Mouse (Mus musculus) cerebellum, adult 2 months (tissue): ENCODE results near the gene Apba2. TPM values are rescaled to one million over a fixed set of nuclear protein-coding genes. Genes with fewer than 3 reads are reported as not detected.

Experiments used
- DNase-seq, 2 experiments: peaks; one replicate each; pipeline ENCODE4 v3.0.0; 2021
- H3K27ac ChIP-seq: fragments of 200-500 bp; 2 replicates; pipeline ENCODE4 v1.5.1; 2012; ENCODE audit warnings: low read length, control low read depth, inconsistent platforms; ENCODE audit not compliant: insufficient read depth
- H3K27me3 ChIP-seq: fragments of 200-500 bp; 2 replicates; pipeline ENCODE4 v1.6.1; 2012; ENCODE audit warnings: inconsistent platforms, mild to moderate bottlenecking, low read length, moderate library complexity; ENCODE audit not compliant: control insufficient read depth, insufficient read depth
- H3K4me1 ChIP-seq: fragments of 200-500 bp; 2 replicates; pipeline ENCODE4 v1.6.1; 2011; ENCODE audit warnings: low read length; ENCODE audit not compliant: control insufficient read depth, insufficient read depth
- H3K4me3 ChIP-seq: fragments of 200-500 bp; replicated peaks from 2 replicates; pipeline ENCODE3; 2011; ENCODE audit warnings: mild to moderate bottlenecking, low read depth, low read length, control low read depth; ENCODE audit not compliant: insufficient read depth
- CTCF ChIP-seq: fragments of 200-500 bp; IDR thresholded peaks from 2 replicates; pipeline ENCODE4 v1.5.1; 2011; ENCODE audit warnings: low read depth, mild to moderate bottlenecking, control low read depth, low read length, moderate library complexity, borderline replicate concordance; ENCODE audit not compliant: insufficient read depth
- POLR2A ChIP-seq: fragments of 200-500 bp; IDR thresholded peaks from 2 replicates; pipeline ENCODE4 v1.6.1; 2011; ENCODE audit warnings: low read length, control low read depth, borderline replicate concordance; ENCODE audit not compliant: insufficient read depth
- WGBS: fragments of 180-500 bp; shearing (Covaris S2); methylation state at CpG from one replicate; pipeline ENCODE4 v1.1.7; 2018; 5-methylcytosine and 5-hydroxymethylcytosine counted together
- polyA plus RNA-seq: library from polyadenylated mRNA; depleted of rRNA; stranded (reverse); fragments of >200 nt; gene quantifications from 2 replicates; pipeline ENCODE4 v1.2.3, GENCODE M21; 2012

Apba2 gene
- polyA plus RNA-seq, 1 experiment, result 167 TPM

GRCm38 (mm10) chr7:64539450-64540148, 38.1 kb downstream of the Apba2 start:
- TF ChIP-seq CTCF (no peak), POLR2A (no peak)
- DNase-seq, result no peak
- H3K27me3 ChIP-seq, result no peaks in the 10 kb centered on the region
- no peak overlapping the region for H3K27ac ChIP-seq
- peaks cover 12% of the 10 kb centered on the region for H3K4me1 ChIP-seq
- WGBS, result 53% methylated on average over 10 of the region's 10 CpGs
- H3K4me3 ChIP-seq, result no peak overlapping the region

- peak; percentile 61 to 73 for DNase-seq
- Histone ChIP-seq H3K27me3 (no peaks in the 10 kb centered on the region), H3K4me3 (no peak overlapping the region), H3K27ac (peak overlapping the region; percentile 58), H3K4me1 (peaks cover 42% of the 10 kb centered on the region)
- TF ChIP-seq POLR2A (no peak), CTCF (no peak)
- WGBS, result 15% methylated on average over 8 of the region's 8 CpGs
These were observed 45.3 kb downstream of the Apba2 start for GRCm38 (mm10) chr7:64546801-64547200.

- Histone ChIP-seq H3K4me3 (no peak overlapping the region), H3K4me1 (peaks cover 44% of the 10 kb centered on the region), H3K27me3 (no peaks in the 10 kb centered on the region), H3K27ac (no peak overlapping the region)
- TF ChIP-seq CTCF (no peak), POLR2A (no peak)
- 13% methylated on average over 1 of the region's 1 CpGs for WGBS
- DNase-seq, result no peak
These were observed 49.4 kb downstream of the Apba2 start for GRCm38 (mm10) chr7:64550856-64551255.

GRCm38 (mm10) chr7:64552523-64553190, 51.2 kb downstream of the Apba2 start:
- H3K4me1 ChIP-seq, result peaks cover 27% of the 10 kb centered on the region
- 73% methylated on average over 15 of the region's 16 CpGs for WGBS
- no peak for DNase-seq
- H3K4me3 ChIP-seq, result no peak overlapping the region
- no peak overlapping the region for H3K27ac ChIP-seq
- H3K27me3 ChIP-seq, result no peaks in the 10 kb centered on the region
- TF ChIP-seq POLR2A, result no peak
- peak; percentile 23; the same call in 1 of the 2 replicates for TF ChIP-seq CTCF

- Histone ChIP-seq H3K4me3 (no peak overlapping the region), H3K4me1 (peaks cover 36% of the 10 kb centered on the region), H3K27me3 (no peaks in the 10 kb centered on the region), H3K27ac (no peak overlapping the region)
- TF ChIP-seq CTCF (no peak), POLR2A (no peak)
- 45% methylated on average over 9 of the region's 9 CpGs for WGBS
- DNase-seq, result peak in 1 of 2 experiments; percentile 61
These were observed 60.4 kb downstream of the Apba2 start for GRCm38 (mm10) chr7:64561711-64562498.

GRCm38 (mm10) chr7:64564891-64565571, 63.5 kb downstream of the Apba2 start:
- WGBS, result 18% methylated on average over 7 of the region's 7 CpGs
- peaks cover 59% of the 10 kb centered on the region for H3K4me1 ChIP-seq
- H3K27ac ChIP-seq, result peak overlapping the region; percentile 61
- H3K4me3 ChIP-seq, result no peak overlapping the region
- peak; percentile 33 to 57 for DNase-seq
- no peaks in the 10 kb centered on the region for H3K27me3 ChIP-seq
- TF ChIP-seq CTCF (no peak), POLR2A (no peak)
